Mouse (Mus musculus) liver, embryonic 12.5 days (tissue): ENCODE results near the gene Fgf18. TPM values are rescaled to one million over a fixed set of nuclear protein-coding genes. Genes with fewer than 3 reads are reported as not detected.

Source experiments
- ATAC-seq: fragments of 200-750 bp; cut with Nextera tagmentation; 2 replicates; pipeline ENCODE4 v1.8.0; 2017; ENCODE audit warnings: moderate number of reproducible peaks, mild to moderate bottlenecking, moderate library complexity
- H3K27ac ChIP-seq: fragments of 300-500 bp; sonication (generic); 2 replicates; pipeline ENCODE4 v1.5.1; 2016; ENCODE audit warnings: mild to moderate bottlenecking
- H3K27me3 ChIP-seq: fragments of 300-500 bp; sonication (generic); replicated peaks from 2 replicates; pipeline ENCODE4 v1.6.1; 2016; ENCODE audit warnings: mild to moderate bottlenecking, moderate library complexity
- H3K36me3 ChIP-seq: fragments of 300-500 bp; sonication (generic); 2 replicates; pipeline ENCODE4 v1.6.1; 2016; ENCODE audit warnings: mild to moderate bottlenecking, moderate library complexity
- H3K4me1 ChIP-seq: fragments of 300-500 bp; sonication (generic); 2 replicates; pipeline ENCODE4 v1.6.1; 2016
- H3K4me2 ChIP-seq: fragments of 300-500 bp; sonication (generic); 2 replicates; pipeline ENCODE4 v1.6.1; 2016; ENCODE audit warnings: mild to moderate bottlenecking, moderate library complexity
- H3K4me3 ChIP-seq: fragments of 300-500 bp; sonication (generic); 2 replicates; pipeline ENCODE4 v1.5.1; 2016; ENCODE audit warnings: mild to moderate bottlenecking, moderate library complexity
- H3K9ac ChIP-seq: fragments of 300-500 bp; sonication (generic); 2 replicates; pipeline ENCODE4 v1.6.1; 2016; ENCODE audit warnings: mild to moderate bottlenecking, moderate library complexity
- H3K9me3 ChIP-seq: fragments of 300-500 bp; sonication (generic); replicated peaks from 2 replicates; pipeline ENCODE4 v1.6.1; 2016; ENCODE audit warnings: mild to moderate bottlenecking, moderate library complexity
- WGBS: fragments of 180-500 bp; shearing (Covaris S2); methylation state at CpG from one replicate; pipeline ENCODE4 v1.1.7; 2016; ENCODE audit not compliant: insufficient replicate concordance; 5-methylcytosine and 5-hydroxymethylcytosine counted together
- polyA plus RNA-seq: library from polyadenylated mRNA; unstranded; fragments of >200 nt; fragmentation: Nextera tagmentation; extraction: Ambion mirVana; gene quantifications from 2 replicates; pipeline ENCODE4 v1.2.1, GENCODE M21; 2016

Fgf18 gene
- polyA plus RNA-seq, 1 experiment from 2014 or later = 0.44 TPM

DNA sequence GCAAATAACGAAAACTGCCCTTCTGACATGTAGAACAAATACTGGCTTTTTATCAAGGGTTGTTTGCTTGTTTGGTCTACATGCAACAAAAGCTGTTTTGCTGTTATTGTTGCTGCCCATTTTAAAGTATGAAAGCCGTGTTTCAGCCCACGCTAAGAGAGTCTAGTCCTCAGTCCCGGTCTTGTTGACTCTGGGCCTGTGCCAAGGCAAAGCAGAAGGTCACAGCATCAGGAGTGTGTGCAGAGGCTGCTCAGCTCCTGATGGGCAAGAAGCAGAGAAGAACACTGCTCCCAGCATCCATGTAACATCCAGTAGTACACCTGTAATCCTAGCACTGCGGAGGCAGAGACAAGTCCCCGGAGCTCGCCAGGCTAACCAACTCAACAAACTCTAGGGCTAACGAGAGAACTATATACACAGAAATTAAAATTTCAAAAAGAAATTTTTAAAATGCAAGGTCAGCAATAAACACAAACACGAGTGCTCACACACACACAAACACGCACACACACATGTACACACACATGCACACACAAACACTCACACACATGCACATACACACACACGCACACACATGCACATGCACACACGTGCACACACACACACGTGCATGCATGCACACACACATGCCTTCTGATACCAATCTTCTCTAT is 43.8 kb downstream of the Fgf18 start:
- H3K27ac ChIP-seq = no peak overlapping the region
- no peak overlapping the region for H3K4me2 ChIP-seq
- H3K4me3 ChIP-seq = no peak overlapping the region
- 73% methylated on average over 13 of the region's 13 CpGs for WGBS
- no peaks in the 10 kb centered on the region for H3K36me3 ChIP-seq
- ATAC-seq = no peak
- H3K9me3 ChIP-seq = no peaks in the 10 kb centered on the region
- H3K9ac ChIP-seq = no peak overlapping the region
- no peaks in the 10 kb centered on the region for H3K4me1 ChIP-seq
- H3K27me3 ChIP-seq = peaks cover 8% of the 10 kb centered on the region; the same call in 1 of the 2 replicates

DNA sequence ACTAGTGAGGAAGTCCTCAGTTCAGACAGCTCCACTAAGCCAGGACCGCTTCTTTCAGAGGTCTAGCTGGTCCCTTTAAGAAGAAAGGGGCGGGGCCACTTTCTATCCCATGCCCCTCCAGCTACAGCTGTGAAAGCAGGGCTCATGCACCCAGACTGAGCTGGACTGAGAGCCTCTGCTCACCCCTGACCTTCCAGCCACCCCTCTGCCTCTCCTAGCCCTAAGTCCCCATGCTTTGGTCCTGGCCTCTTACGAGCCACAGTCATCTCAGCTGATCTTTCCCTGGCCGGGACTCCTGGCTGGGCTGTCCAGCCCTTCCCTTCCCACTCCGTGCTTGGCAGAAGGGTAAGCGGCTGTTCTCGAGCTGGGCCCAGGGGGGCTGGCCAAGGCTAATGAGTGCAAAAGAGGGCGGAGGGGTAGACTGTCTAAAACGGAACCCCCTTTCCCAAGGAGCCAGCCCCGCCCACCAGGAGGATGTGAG is 47.1 kb downstream of the Fgf18 start:
- no peaks in the 10 kb centered on the region for H3K9me3 ChIP-seq
- no peak overlapping the region for H3K4me3 ChIP-seq
- no peak overlapping the region for H3K9ac ChIP-seq
- no peaks in the 10 kb centered on the region for H3K36me3 ChIP-seq
- peak overlapping the region; percentile 40 for H3K4me2 ChIP-seq
- H3K4me1 ChIP-seq = no peaks in the 10 kb centered on the region
- 25% methylated on average over 10 of the region's 10 CpGs for WGBS
- peak; percentile 27; the same call in 1 of the 2 replicates for ATAC-seq
- peaks cover 14% of the 10 kb centered on the region; the same call in 1 of the 2 replicates for H3K27me3 ChIP-seq
- no peak overlapping the region for H3K27ac ChIP-seq

DNA sequence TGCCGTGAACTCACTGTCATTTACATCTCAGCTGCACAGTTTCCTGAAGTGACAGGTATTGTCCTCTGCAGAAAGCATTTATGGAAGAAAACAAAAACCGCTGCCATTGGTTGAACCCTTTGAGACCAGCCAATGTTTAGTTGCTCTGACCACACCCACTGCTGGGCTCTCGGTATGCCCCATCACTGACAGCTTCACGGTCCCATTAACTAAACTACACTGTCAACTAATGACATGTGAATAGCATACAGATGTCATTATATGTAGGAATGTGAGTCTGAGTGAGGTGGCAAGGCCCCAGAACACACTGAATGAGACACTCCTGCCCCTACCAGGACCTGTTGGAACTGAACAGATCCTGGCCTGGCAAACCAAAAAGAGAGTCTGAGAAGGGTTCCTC is 47.8 kb downstream of the Fgf18 start:
- Histone ChIP-seq H3K9ac (no peak overlapping the region), H3K27me3 (peaks cover 14% of the 10 kb centered on the region; the same call in 1 of the 2 replicates), H3K9me3 (no peaks in the 10 kb centered on the region), H3K4me2 (no peak overlapping the region), H3K4me3 (no peak overlapping the region), H3K27ac (no peak overlapping the region), H3K36me3 (no peaks in the 10 kb centered on the region), H3K4me1 (no peaks in the 10 kb centered on the region)
- 64% methylated on average over 4 of the region's 4 CpGs for WGBS
- no peak for ATAC-seq

DNA sequence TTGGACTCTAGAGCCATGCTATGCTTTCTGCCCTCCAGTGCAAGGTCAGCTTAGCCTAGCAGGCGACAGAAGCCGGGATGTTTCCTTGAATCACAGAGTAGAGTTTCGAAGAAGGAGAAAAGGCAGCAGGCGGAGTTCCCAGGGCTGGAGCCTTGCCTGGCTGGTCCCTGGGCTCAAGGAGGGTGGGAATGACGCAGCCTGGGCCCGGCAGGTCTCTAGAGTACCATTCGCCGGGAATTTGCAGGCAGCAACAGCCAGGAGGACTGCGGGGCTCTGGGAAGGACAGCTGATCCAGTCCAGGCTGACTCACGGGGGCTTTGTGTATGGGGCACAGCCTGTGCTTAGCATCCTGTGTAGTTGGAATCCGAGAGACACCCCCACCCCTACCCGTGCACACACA is 48.8 kb downstream of the Fgf18 start:
- no peak overlapping the region for H3K4me2 ChIP-seq

DNA sequence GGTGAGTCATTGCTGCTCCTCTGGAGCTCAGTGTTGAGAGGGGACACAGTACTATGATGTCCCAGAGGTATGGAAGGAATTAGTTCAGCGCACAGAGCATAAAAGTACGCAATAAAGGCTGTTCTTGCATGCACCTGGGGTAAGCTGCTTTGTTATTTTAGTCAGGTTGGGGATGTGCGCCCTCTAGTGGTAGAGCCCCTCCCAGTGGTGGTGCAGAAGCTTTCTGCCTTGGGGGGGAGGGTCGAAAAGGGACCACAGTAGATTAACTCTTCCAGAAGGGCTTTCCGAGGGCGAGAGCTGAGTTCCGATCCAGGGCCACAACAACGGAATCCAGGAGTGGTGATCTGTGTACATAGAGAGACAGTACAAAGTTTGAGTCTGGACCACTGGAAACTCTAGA is 49.3 kb downstream of the Fgf18 start:
- H3K4me2 ChIP-seq = no peak overlapping the region
- H3K36me3 ChIP-seq = no peaks in the 10 kb centered on the region
- H3K4me1 ChIP-seq = no peaks in the 10 kb centered on the region
- H3K4me3 ChIP-seq = no peak overlapping the region
- 34% methylated on average over 8 of the region's 8 CpGs for WGBS
- no peak overlapping the region for H3K27ac ChIP-seq
- H3K27me3 ChIP-seq = peaks cover 14% of the 10 kb centered on the region; the same call in 1 of the 2 replicates
- no peak overlapping the region for H3K9ac ChIP-seq
- ATAC-seq = no peak
- H3K9me3 ChIP-seq = no peaks in the 10 kb centered on the region

More for the DNA sequence above, 48.8 kb downstream of the Fgf18 start:
- no peak for ATAC-seq
- H3K27me3 ChIP-seq = peaks cover 14% of the 10 kb centered on the region; the same call in 1 of the 2 replicates
- no peaks in the 10 kb centered on the region for H3K36me3 ChIP-seq
- WGBS = 80% methylated on average over 12 of the region's 12 CpGs
- no peaks in the 10 kb centered on the region for H3K9me3 ChIP-seq
- no peaks in the 10 kb centered on the region for H3K4me1 ChIP-seq
- no peak overlapping the region for H3K4me3 ChIP-seq
- no peak overlapping the region for H3K9ac ChIP-seq
- no peak overlapping the region for H3K27ac ChIP-seq

DNA sequence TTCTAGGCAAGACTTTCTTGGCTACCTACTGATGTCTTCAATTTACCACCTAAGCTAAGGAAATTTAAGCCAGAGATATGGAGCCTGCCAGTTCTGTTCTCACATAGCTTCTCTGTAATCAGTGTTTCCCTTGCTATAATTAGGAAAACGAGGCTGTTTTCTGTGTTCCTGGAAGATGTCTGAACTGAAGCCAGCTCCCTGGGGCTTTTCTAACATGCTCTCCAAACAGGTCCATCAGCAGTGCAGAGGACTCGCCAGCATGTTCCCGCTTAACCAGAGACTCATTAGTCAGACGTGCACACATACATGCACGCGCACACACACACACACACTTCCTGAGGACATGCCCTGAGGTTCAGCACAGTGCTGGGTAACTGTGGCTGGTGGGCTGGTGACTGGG is 57.3 kb downstream of the Fgf18 start:
- H3K27ac ChIP-seq = no peak overlapping the region
- H3K9me3 ChIP-seq = no peaks in the 10 kb centered on the region
- H3K4me2 ChIP-seq = no peak overlapping the region
- H3K36me3 ChIP-seq = no peaks in the 10 kb centered on the region
- no peaks in the 10 kb centered on the region for H3K27me3 ChIP-seq
- ATAC-seq = no peak
- H3K9ac ChIP-seq = no peak overlapping the region
- 57% methylated on average over 6 of the region's 6 CpGs for WGBS
- no peak overlapping the region for H3K4me3 ChIP-seq
- H3K4me1 ChIP-seq = no peaks in the 10 kb centered on the region

DNA sequence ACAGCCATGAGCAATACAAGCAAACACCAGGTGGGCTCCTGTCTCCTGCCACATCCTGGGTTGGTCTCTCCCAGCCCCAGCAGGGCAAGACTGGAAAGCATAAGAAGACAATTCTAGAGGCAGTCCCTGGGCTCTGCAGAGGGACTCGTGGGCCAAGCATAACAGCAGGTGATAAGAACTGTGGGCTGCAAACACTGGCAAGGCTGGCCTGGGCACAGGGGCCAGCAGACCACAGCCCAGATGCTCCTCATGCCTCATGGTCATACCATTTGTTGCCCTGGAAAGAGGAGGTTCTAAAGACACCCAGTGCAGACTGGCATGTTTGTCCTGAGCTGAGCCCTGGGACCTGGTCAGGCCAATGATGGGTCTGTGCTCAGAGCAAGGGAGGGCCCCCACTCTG is 59.0 kb downstream of the Fgf18 start:
- H3K4me2 ChIP-seq = no peak overlapping the region
- no peak overlapping the region for H3K27ac ChIP-seq
- no peaks in the 10 kb centered on the region for H3K9me3 ChIP-seq
- no peak overlapping the region for H3K4me3 ChIP-seq
- no peaks in the 10 kb centered on the region for H3K27me3 ChIP-seq
- ATAC-seq = no peak
- no peak overlapping the region for H3K9ac ChIP-seq
- H3K36me3 ChIP-seq = no peaks in the 10 kb centered on the region
- 15% methylated on average over 1 of the region's 1 CpGs for WGBS
- H3K4me1 ChIP-seq = no peaks in the 10 kb centered on the region

DNA sequence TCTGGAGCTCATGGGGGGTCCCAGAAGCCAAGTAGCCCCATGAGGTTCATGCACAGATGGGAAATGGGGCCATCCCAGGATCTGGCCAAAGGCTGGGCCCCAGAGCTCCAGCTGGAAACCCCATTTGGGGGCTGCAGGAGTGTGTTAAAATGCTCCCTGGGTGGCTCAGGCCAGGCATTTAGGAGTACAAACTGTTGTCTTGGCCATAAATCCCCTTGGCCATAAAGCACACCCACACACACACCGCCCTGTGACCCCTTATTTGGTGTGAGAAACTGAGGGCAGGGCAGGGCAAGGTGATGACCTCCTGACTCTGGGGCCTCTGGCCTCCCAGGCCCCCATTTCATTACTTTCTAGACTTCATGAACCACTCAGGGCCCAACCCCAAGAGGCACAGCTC is 61.2 kb downstream of the Fgf18 start:
- Histone ChIP-seq H3K36me3 (no peaks in the 10 kb centered on the region), H3K4me3 (no peak overlapping the region), H3K9ac (no peak overlapping the region), H3K27me3 (no peaks in the 10 kb centered on the region; the same call in 1 of the 2 replicates), H3K4me2 (no peak overlapping the region), H3K4me1 (no peaks in the 10 kb centered on the region), H3K27ac (no peak overlapping the region), H3K9me3 (no peaks in the 10 kb centered on the region)
- WGBS = 63% methylated on average over 1 of the region's 1 CpGs
- ATAC-seq = no peak

DNA sequence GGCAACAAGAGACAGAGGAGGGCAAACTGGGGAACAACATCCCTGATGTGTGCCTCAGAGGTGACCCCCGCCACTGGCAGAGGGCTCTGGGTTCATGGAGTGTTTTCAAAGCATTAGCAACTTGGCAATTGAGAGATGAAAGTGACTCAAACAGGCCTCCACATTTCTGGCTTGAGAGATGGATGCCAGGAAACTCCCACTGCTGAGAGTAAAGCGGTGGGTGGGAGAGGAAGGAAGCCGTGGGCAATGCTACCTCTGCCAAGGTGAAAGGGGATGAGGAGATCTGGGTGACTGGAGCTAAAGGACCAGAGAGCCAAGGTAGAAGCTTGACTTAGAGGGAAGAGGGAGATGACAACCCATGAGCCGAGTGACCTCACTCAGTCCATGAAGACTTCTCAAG is 61.7 kb downstream of the Fgf18 start:
- 57% methylated on average over 4 of the region's 4 CpGs for WGBS
- H3K4me1 ChIP-seq = no peaks in the 10 kb centered on the region

DNA sequence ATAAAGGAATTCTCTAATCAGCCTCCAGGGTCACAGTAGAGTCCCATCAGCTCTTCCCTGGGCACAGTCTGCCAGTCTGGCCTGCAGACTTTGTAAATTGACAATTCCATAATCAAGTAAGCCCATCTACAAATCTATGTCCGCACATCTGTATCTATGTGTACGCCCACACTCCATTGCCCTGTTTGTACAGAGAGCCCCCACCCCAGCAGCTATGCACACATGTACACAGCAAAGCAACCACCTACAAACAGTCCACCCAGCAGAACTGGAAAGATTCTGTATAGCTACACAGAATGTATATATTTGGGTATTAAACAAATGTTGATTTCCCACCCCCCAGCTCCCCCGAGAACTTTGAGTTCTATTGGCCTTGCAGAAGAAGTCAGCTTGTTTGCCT is 62.1 kb downstream of the Fgf18 start:
- Histone ChIP-seq H3K9ac (no peak overlapping the region), H3K27me3 (peaks cover 2% of the 10 kb centered on the region; the same call in 1 of the 2 replicates), H3K36me3 (no peaks in the 10 kb centered on the region), H3K4me3 (no peak overlapping the region), H3K4me2 (no peak overlapping the region), H3K27ac (no peak overlapping the region), H3K4me1 (no peaks in the 10 kb centered on the region), H3K9me3 (no peaks in the 10 kb centered on the region)
- ATAC-seq = no peak
- 67% methylated on average over 3 of the region's 3 CpGs for WGBS

More for the DNA sequence above, 61.7 kb downstream of the Fgf18 start:
- H3K27me3 ChIP-seq = no peaks in the 10 kb centered on the region; the same call in 1 of the 2 replicates
- no peak for ATAC-seq
- H3K36me3 ChIP-seq = no peaks in the 10 kb centered on the region
- H3K9me3 ChIP-seq = no peaks in the 10 kb centered on the region
- H3K27ac ChIP-seq = no peak overlapping the region
- no peak overlapping the region for H3K9ac ChIP-seq
- no peak overlapping the region for H3K4me3 ChIP-seq
- no peak overlapping the region for H3K4me2 ChIP-seq

DNA sequence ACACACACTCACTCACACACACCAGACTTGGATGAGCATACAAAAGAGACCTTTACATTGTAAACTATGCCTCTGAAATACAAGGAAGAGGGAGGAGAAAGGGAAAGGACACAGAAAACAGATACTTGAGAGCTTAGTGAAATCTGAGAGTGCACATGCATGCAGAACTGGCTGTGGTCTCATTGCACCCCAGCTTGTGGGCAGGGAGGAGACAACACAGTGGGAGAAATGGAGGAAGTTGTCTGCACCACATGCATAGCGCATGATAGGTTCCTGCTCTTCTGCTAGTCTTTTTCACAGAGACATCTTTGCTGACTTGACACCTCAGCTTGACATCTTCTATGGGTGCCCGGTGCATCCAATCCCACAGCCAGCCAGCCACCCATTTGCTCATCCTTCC is 63.2 kb downstream of the Fgf18 start:
- Histone ChIP-seq H3K4me2 (no peak overlapping the region), H3K4me3 (no peak overlapping the region), H3K36me3 (no peaks in the 10 kb centered on the region), H3K9ac (no peak overlapping the region), H3K27ac (no peak overlapping the region), H3K27me3 (peaks cover 9% of the 10 kb centered on the region), H3K9me3 (no peaks in the 10 kb centered on the region), H3K4me1 (no peaks in the 10 kb centered on the region)
- whole genome bisulfite sequencing = 41% methylated on average over 2 of the region's 2 CpGs
- ATAC-seq = no peak

DNA sequence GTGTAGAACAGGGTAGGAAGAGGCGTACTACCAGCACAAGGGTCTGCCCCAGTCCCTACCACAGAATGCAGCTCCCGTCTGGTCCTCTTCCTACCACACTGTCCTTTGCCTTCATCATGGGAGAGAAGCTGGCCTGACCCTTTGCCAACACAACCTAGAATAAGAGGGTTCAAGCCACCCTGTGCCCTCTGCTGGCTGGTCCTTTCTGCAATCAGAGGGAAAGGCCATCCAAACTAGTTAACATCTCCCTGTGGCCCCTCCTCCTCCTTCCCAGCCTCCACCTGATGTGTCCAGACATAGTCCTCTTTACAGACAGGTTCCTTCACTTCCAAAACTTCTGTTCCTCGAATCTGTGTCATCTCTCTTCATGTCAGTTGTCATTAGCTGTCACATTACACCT is 66.0 kb downstream of the Fgf18 start:
- no peak overlapping the region for H3K4me3 ChIP-seq
- H3K9me3 ChIP-seq = no peaks in the 10 kb centered on the region
- no peak overlapping the region for H3K27ac ChIP-seq
- WGBS = 59% methylated on average over 3 of the region's 3 CpGs
- H3K4me1 ChIP-seq = no peaks in the 10 kb centered on the region
- no peak for ATAC-seq
- peaks cover 19% of the 10 kb centered on the region for H3K27me3 ChIP-seq
- H3K4me2 ChIP-seq = no peak overlapping the region
- no peak overlapping the region for H3K9ac ChIP-seq
- no peaks in the 10 kb centered on the region for H3K36me3 ChIP-seq
